Mouse (Mus musculus): ENCODE data around the gene Aurkc. TPM values are rescaled to one million over a fixed set of nuclear protein-coding genes. Genes with fewer than 3 reads are reported as not detected.
"Not testable (repeated sequence)": the region's sequence is repeated elsewhere in the genome, so short reads cannot be mapped to it uniquely, and the experiment has no call there.

Aurkc gene
- polyA plus RNA-seq (2014; fragmentation: Nextera tagmentation; extraction: Ambion mirVana) = not detected in 2 replicates

DNA sequence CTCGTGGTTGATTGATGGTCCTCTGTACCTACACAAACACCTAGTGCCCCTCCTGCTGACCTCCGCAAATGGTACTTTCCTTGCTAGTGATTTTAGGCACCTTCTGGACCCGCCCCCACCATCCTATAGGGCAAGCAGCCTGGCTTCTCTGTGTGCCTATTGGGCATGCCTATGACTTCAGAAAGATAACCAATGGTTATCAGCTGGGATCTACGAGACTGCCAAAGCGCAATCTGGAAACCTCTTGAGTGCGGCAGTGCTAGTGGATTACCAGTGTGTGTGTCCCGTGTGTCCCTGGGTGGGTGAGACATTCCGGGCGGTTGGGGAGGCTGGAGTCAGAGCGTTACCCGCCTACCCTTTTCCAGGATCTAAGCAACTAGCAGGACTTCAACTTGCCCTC, at the start of gene Aurkc:
Gene Aurkc (plus strand): TSS at position 50 of the 400 bp plus-strand sequence.
- DNase-seq (ENCODE audit: low spot score); H3K36me3 ChIP-seq (ENCODE audit: control insufficient read depth, insufficient read depth, low read length); H3K4me1 ChIP-seq (replicated peaks; ENCODE audit: control insufficient read depth, insufficient read depth, low read length); H3K27ac ChIP-seq (ENCODE audit: low read depth, low read length); H3K9ac ChIP-seq (ENCODE audit: low read depth, low read length); ATAC-seq (replicated peaks; ENCODE audit: low FRiP score); H3K27me3 ChIP-seq (replicated peaks; ENCODE audit: control insufficient read depth, insufficient read depth, low read length); H3K4me3 ChIP-seq (ENCODE audit: low read depth, low read length); H3K9me3 ChIP-seq (ENCODE audit: control insufficient read depth, low read length); H3K4me2 ChIP-seq: not testable (repeated sequence)
- 73% methylated on average over 11 of the region's 11 CpGs for WGBS

DNA sequence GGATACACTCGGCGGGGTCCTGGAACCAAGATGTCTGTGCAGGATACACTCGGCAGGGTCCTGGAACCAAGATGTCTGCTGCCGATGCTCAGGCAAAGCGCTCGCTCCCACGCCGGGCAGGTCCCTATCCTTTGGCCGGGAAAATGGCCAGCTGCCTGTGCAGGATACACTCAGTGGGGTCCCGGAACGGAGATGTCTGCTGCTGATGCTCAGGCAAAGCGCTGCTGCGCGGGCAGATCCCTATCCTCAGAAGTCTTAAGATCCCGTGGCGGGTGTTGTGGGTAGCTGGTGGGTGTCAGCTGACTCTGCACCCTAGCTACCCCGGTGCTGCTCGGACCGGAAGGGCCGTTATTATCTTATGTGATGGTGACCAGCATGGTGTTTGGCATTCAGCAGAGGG, 47.0 kb upstream of the Aurkc start:
- WGBS = 87% methylated on average over 18 of the region's 20 CpGs
- H3K9me3 ChIP-seq (ENCODE audit: control insufficient read depth, low read length); H3K9ac ChIP-seq (ENCODE audit: low read depth, low read length); ATAC-seq (replicated peaks; ENCODE audit: low FRiP score); DNase-seq (ENCODE audit: low spot score); H3K4me3 ChIP-seq (ENCODE audit: low read depth, low read length); H3K36me3 ChIP-seq (ENCODE audit: control insufficient read depth, insufficient read depth, low read length); H3K4me2 ChIP-seq; H3K4me1 ChIP-seq (replicated peaks; ENCODE audit: control insufficient read depth, insufficient read depth, low read length); H3K27me3 ChIP-seq (replicated peaks; ENCODE audit: control insufficient read depth, insufficient read depth, low read length); H3K27ac ChIP-seq (ENCODE audit: low read depth, low read length): not testable (repeated sequence)

DNA sequence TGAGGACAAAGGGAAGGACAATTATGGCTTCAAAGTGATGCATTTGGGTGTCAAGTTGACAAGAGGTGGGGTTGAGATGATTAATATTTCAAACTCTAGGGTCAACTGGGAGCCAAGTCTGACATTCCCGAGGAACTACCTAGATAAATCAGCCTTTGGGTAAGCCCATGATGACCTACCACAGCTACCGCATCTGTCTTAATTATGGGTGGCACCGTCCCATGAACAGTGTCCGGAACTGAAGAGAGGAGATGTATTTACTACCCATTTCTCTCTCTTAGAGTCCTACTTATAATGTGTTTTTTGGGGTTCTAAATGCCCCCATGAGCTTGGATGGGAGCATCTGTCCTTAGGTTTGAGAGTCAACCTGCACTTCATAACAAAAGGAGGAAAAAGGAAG, 38.5 kb upstream of the Aurkc start:
- no peak overlapping the region for H3K4me2 ChIP-seq
- H3K27ac ChIP-seq (ENCODE audit: low read depth, low read length) = no peak overlapping the region
- no peak overlapping the region for H3K9ac ChIP-seq (ENCODE audit: low read depth, low read length)
- H3K4me3 ChIP-seq (ENCODE audit: low read depth, low read length) = no peak overlapping the region
- no peaks in the 10 kb centered on the region for H3K27me3 ChIP-seq (replicated peaks; ENCODE audit: control insufficient read depth, insufficient read depth, low read length)
- DNase-seq (ENCODE audit: low spot score) = no peak
- H3K9me3 ChIP-seq (ENCODE audit: control insufficient read depth, low read length) = no peaks in the 10 kb centered on the region
- H3K4me1 ChIP-seq (replicated peaks; ENCODE audit: control insufficient read depth, insufficient read depth, low read length) = no peaks in the 10 kb centered on the region
- no peaks in the 10 kb centered on the region for H3K36me3 ChIP-seq (ENCODE audit: control insufficient read depth, insufficient read depth, low read length)
- ATAC-seq (replicated peaks; ENCODE audit: low FRiP score) = no peak
- WGBS = 76% methylated on average over 4 of the region's 4 CpGs

DNA sequence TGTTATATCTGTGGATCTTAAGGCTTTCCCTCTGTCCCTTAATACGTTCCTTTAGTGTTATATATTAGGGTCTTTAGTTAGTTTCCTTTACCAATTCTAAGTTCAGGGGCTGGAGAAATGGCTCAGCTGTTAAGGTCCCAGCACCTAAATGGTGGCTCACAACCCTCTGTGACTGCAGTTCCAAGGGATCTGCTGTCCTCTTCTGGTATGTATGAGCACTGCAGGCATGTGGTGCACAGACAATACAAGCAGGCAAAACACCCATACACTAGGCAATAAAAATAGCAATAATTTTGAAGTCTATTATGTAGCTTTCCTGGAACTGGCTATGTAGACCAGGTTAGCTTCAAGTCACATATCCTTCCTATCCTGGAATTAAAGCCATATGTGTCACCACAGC, 36.5 kb upstream of the Aurkc start:
- H3K4me2 ChIP-seq = no peak overlapping the region
- no peaks in the 10 kb centered on the region for H3K27me3 ChIP-seq (replicated peaks; ENCODE audit: control insufficient read depth, insufficient read depth, low read length)
- no peaks in the 10 kb centered on the region for H3K9me3 ChIP-seq (ENCODE audit: control insufficient read depth, low read length)
- DNase-seq (ENCODE audit: low spot score) = no peak
- no peak overlapping the region for H3K27ac ChIP-seq (ENCODE audit: low read depth, low read length)
- no peak overlapping the region for H3K4me3 ChIP-seq (ENCODE audit: low read depth, low read length)
- H3K36me3 ChIP-seq (ENCODE audit: control insufficient read depth, insufficient read depth, low read length) = no peaks in the 10 kb centered on the region
- ATAC-seq (replicated peaks; ENCODE audit: low FRiP score) = no peak
- WGBS = 77% methylated on average over 1 of the region's 1 CpGs
- no peaks in the 10 kb centered on the region for H3K4me1 ChIP-seq (replicated peaks; ENCODE audit: control insufficient read depth, insufficient read depth, low read length)
- no peak overlapping the region for H3K9ac ChIP-seq (ENCODE audit: low read depth, low read length)

DNA sequence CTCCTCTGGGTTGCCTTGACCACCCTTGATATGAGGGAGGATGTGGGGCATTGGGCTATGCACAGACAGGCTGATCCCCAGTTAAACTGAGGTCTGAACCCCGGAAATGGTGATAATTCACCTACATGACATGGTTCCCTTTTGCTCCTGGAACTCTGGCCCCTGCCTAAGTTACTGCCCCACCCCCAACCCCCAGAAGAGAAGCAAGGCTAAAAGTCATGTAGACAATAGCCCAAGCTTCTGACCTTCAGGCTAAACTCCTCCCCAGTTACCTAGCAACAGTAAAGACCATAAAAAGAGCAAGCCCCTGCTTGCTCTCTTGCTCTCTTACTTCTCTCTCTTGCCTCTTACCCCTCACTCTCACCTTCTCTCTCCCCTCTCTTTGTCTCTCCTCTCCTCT, 21.5 kb upstream of the Aurkc start:
- 63% methylated on average over 1 of the region's 1 CpGs for WGBS
- Histone ChIP-seq H3K36me3 (ENCODE audit: control insufficient read depth, insufficient read depth, low read length) (no peaks in the 10 kb centered on the region), H3K9me3 (ENCODE audit: control insufficient read depth, low read length) (0 out of 2 replicates have a peak, but pooled peaks cover 2% of the 10 kb centered on the region), H3K4me1 (replicated peaks; ENCODE audit: control insufficient read depth, insufficient read depth, low read length) (no peaks in the 10 kb centered on the region), H3K4me3 (ENCODE audit: low read depth, low read length) (no peak overlapping the region), H3K27me3 (replicated peaks; ENCODE audit: control insufficient read depth, insufficient read depth, low read length) (no peaks in the 10 kb centered on the region), H3K27ac (ENCODE audit: low read depth, low read length) (no peak overlapping the region), H3K9ac (ENCODE audit: low read depth, low read length) (no peak overlapping the region), H3K4me2 (no peak overlapping the region)
- ATAC-seq (replicated peaks; ENCODE audit: low FRiP score) (no peak), DNase-seq (ENCODE audit: low spot score) (no peak)

DNA sequence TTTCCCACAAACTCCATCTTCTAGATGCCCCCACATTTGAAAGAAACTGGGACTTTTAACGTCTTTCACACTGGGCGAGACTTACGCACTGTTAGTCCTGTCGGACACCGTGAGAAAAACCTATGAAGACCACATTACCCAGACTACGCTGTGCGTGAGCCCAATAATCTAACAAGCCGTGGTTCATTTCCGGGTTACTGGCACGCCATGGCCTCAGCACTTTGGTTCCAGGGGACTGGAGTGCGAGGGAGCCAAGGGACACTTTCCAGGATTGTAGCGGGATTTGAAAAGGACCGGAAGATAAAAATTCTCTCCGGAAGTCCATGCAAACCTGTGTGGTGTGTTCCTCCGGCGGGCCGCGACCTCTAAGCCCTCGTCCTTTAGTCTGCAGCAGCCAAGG, 18.2 kb upstream of the Aurkc start:
- DNase-seq (ENCODE audit: low spot score) (no peak), ATAC-seq (replicated peaks; ENCODE audit: low FRiP score) (no peak)
- 0 out of 2 replicates have a peak, but pooled peaks cover 2% of the 10 kb centered on the region for H3K9me3 ChIP-seq (ENCODE audit: control insufficient read depth, low read length)
- H3K4me3 ChIP-seq (ENCODE audit: low read depth, low read length) = no peak overlapping the region
- no peaks in the 10 kb centered on the region for H3K36me3 ChIP-seq (ENCODE audit: control insufficient read depth, insufficient read depth, low read length)
- H3K27ac ChIP-seq (ENCODE audit: low read depth, low read length) = no peak overlapping the region
- H3K9ac ChIP-seq (ENCODE audit: low read depth, low read length) = no peak overlapping the region
- H3K4me1 ChIP-seq (replicated peaks; ENCODE audit: control insufficient read depth, insufficient read depth, low read length) = no peaks in the 10 kb centered on the region
- WGBS = 87% methylated on average over 19 of the region's 19 CpGs
- H3K4me2 ChIP-seq = no peak overlapping the region
- no peaks in the 10 kb centered on the region for H3K27me3 ChIP-seq (replicated peaks; ENCODE audit: control insufficient read depth, insufficient read depth, low read length)

DNA sequence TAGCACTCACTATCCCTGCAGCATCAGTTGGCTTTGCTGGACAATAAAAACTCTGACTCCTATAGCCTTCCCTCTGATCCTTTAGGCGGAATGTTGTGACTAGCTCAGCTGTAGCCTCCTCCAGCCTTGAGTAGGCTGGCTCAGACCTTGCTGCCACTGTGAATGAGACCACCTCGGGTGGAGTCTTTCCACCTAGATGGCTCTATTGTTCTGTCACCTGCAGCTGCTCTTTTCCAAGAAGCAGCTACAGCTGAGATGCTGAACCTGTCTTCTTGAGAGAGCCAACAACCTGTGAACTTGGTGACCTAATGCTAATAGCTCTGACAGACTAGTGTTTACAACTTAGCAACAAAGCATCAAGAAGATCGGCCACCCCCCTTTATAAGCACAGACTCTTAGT, 3.8 kb downstream of the Aurkc start:
- not testable (repeated sequence) for H3K4me1 ChIP-seq (replicated peaks; ENCODE audit: control insufficient read depth, insufficient read depth, low read length); DNase-seq (ENCODE audit: low spot score); H3K4me2 ChIP-seq; H3K9ac ChIP-seq (ENCODE audit: low read depth, low read length); H3K4me3 ChIP-seq (ENCODE audit: low read depth, low read length); H3K27me3 ChIP-seq (replicated peaks; ENCODE audit: control insufficient read depth, insufficient read depth, low read length); H3K9me3 ChIP-seq (ENCODE audit: control insufficient read depth, low read length); H3K36me3 ChIP-seq (ENCODE audit: control insufficient read depth, insufficient read depth, low read length); H3K27ac ChIP-seq (ENCODE audit: low read depth, low read length); ATAC-seq (replicated peaks; ENCODE audit: low FRiP score)
- WGBS = 65% methylated on average over 3 of the region's 3 CpGs

DNA sequence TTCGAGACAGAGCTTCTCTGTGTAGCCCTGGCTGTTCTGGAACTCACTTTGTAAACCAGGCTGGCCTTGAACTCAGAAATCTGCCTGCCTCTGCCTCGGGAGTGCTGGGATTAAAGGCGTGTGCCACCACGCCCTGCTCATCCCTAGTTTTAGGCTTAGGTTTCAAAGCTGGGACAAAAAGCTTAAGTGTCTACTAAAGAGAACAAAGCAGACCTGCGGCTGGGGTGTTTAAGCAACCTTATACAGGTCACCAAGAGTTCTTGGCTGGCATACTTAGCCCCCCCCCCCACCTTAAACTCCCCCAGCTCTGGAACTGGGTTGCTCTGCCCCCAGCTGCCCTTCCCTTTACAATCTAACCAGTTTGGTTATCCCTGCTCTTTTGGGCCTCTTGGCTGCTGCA, 10.3 kb downstream of the Aurkc start:
- not testable (repeated sequence) for H3K4me2 ChIP-seq; H3K4me3 ChIP-seq (ENCODE audit: low read depth, low read length); H3K27me3 ChIP-seq (replicated peaks; ENCODE audit: control insufficient read depth, insufficient read depth, low read length); H3K4me1 ChIP-seq (replicated peaks; ENCODE audit: control insufficient read depth, insufficient read depth, low read length); H3K36me3 ChIP-seq (ENCODE audit: control insufficient read depth, insufficient read depth, low read length); H3K9me3 ChIP-seq (ENCODE audit: control insufficient read depth, low read length); H3K27ac ChIP-seq (ENCODE audit: low read depth, low read length); ATAC-seq (replicated peaks; ENCODE audit: low FRiP score); H3K9ac ChIP-seq (ENCODE audit: low read depth, low read length); DNase-seq (ENCODE audit: low spot score)
- WGBS = 67% methylated on average over 5 of the region's 5 CpGs

DNA sequence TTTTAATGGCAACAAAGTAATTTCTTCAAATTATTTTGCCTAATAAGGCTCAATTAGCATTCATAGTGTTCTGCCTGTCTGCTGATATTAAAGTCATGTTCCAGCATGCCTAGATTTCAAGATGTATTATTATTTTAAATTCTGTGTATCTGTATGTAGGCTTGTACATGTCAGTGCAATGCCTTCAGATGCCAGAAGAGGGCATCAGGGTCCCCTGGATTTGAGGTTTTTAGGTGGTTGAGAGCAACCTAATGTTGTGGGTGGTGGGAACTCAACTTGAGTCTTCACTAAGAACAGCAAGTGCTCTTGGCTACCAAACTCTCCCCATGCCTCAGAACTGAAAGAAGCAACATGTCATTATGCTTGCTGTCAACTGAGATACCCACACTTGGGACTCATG, 32.3 kb downstream of the Aurkc start:
- H3K9ac ChIP-seq (ENCODE audit: low read depth, low read length) = no peak overlapping the region
- H3K4me2 ChIP-seq = no peak overlapping the region
- H3K27ac ChIP-seq (ENCODE audit: low read depth, low read length) = no peak overlapping the region
- H3K9me3 ChIP-seq (ENCODE audit: control insufficient read depth, low read length) = peaks cover 7% of the 10 kb centered on the region
- no peaks in the 10 kb centered on the region for H3K4me1 ChIP-seq (replicated peaks; ENCODE audit: control insufficient read depth, insufficient read depth, low read length)
- DNase-seq (ENCODE audit: low spot score) = no peak
- no peak overlapping the region for H3K4me3 ChIP-seq (ENCODE audit: low read depth, low read length)
- no peaks in the 10 kb centered on the region for H3K27me3 ChIP-seq (replicated peaks; ENCODE audit: control insufficient read depth, insufficient read depth, low read length)
- ATAC-seq (replicated peaks; ENCODE audit: low FRiP score) = no peak
- H3K36me3 ChIP-seq (ENCODE audit: control insufficient read depth, insufficient read depth, low read length) = no peaks in the 10 kb centered on the region

All from liver, embryonic 11.5 days (tissue).